Mouse (Mus musculus) NIH3T3 (cell line): ENCODE results near the gene Rbbp7.
A peak's percentile ranks its signal among the peaks of the same experiment; 100 is the strongest.

ENCODE experiments used
- DNase-seq: peaks from one replicate; pipeline ENCODE4 v3.0.0-alpha.2; 2012; ENCODE audit warnings: low read depth

The Rbbp7 gene

DNA sequence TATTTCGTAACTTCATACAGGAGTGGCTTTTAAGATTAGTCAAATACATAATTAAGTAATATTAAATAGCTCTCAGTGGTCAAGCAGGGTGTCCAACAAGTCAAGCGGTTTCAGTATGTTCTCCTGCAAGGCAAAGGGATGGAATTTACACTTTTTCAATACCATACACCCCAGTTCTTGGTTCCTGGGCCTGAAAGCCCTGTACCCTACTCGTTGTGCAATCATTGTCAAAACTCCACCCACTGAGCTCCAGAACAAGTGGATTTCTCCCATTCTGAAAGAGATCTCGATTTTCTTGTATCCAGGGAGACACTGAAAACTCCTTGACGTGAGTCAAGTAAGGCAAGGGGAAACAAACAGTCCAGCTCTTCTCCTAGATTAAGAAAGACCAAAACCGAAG lies 67.8 kb downstream of the Rbbp7 start:
- DNase-seq = peak; percentile 58
